Mouse (Mus musculus): ENCODE measurements at regions not wholly inside any gene's neighbourhood (a gene's known extent, or its start where the extent isn't known, plus 50 kb on each side); places are given as distances from the start of the nearest gene placed in this dataset.

DNA sequence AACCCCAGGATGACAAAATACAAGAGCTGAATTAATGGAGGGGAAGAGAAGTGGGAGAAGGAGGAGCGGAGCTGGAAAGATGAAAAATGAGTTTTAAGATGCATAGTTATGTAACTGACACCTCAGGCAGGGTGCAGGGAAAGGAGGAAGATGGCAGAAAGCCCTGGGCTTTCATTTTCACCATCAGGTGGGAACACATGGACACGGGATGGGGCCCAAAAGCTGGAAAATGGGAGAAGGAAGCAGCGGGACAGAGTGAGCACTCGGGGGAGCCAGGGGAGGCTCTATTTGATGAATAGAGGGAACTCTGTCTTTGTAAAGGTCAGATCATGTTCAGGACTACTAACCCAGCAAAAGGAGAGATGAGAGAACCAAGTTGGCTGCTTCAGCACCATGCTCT lies 516.6 kb upstream of the Tnp1 start:
- no peak for DNase-seq

DNA sequence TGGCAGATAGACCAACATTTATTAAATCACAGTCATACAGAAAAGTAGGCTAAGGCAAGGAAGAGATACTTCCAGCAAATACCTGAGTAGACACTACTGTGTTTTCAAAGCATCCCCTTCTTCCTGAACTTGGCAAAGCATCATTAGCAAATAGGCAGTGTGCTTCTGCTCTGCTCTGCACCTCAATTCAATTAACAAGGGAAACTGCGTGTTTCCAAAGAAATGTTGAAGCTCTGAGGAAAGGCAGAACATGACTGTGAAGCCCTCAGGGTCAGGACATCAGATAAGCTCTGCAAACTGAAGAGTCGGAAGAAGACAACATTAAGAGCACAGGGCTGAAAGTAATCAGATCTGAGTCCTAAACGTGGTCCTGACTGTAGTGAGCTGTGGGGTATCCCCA lies 516.1 kb upstream of the Tnp1 start:
- no peak for DNase-seq

DNA sequence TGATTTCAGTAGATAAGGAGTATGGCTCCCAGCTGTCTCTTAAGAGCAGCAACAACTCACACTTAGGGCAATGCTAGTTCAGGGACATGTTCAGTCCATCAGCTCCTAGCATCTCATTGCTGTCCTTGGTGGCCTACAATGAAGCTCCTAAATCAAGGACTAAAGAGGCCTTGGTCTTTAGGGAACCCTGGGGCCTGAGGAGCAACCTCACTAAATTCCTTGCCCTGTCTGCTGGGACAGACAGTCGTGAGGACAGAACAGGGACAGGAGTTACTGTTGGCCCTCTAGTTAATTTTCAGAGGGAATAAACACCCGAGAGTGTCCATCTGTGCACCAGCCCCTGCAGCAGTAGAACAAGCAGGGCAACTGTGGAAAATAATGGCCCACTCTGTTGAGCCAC lies 514.6 kb upstream of the Tnp1 start:
- no peak for DNase-seq

DNA sequence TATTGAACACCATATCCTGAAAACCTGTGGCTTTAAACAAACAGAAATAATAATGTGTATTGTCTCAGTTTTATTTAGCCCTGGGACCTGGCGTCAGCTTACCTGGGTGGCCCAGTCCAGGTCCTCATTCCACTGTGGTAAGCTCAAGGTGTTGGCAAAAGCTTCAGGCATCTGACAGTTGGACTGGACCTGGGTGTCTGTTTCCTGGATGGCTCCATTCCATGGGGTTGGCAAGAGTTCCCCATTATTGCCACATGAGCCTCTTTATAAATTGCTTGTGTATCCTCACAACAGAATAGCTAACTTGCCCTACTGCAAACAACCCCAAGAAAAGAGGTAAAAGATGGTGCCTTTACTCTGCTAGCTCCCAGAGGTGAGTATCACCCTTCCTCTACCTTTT lies 512.9 kb upstream of the Tnp1 start:
- no peak for DNase-seq

DNA sequence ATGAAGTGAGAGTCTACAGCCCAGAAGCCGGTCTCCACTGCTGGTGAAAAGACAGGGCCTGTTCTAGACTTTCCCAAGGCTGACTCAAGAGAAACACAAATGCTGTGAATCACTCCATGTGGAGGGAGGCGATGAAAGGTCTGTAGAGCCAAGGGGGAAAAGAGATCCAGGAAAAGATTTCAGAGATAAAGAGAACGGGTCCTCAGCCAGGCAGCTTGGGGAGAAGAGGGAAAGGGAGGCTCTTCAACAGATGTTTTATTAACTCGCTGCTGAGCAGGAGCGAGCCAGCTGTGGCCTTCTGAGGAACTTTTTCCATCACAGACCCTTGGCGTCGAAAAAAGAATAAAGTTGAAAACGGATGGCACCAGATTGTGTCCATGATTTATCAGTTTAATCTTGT lies 500.7 kb upstream of the Tnp1 start:
- no peak for DNase-seq

DNA sequence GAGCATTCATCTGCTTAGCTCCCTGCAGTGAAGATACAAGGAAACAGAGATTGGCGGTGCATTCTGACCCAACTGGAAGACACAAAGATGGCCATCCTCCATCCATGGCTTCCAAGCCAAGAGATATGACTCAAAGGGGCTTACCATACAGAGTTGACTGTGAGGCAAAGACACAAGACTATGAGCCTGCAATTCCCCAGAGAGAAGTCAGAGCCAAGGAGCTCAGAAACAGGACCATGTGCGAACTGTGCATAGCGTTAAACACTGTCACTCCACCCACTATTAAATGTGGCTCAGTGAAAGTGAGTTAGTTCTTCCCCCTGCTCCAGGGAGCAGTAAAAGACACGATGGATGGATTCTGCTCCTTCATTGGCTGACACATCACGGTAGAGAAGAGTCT lies 500.1 kb upstream of the Tnp1 start:
- DNase-seq: no peak

DNA sequence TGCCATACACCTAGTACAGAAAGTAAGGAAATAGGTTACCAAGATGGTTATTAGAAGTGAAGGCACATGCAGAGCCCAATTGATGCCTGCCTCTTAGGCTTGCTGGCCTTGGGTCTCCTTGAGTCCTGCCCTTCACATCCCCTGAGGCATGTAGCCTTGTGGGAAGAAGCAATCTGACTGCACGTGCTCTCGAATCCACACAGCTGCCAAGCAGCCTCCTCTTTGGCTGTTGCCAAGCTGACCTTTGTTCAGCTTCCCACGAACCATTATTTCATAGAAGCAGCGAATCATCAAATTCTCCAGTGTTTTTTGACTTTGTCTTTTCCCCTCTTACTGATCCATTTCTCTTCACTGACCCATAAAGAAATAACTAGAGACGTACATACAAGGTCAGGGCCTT lies 498.1 kb upstream of the Tnp1 start:
- no peak for DNase-seq

DNA sequence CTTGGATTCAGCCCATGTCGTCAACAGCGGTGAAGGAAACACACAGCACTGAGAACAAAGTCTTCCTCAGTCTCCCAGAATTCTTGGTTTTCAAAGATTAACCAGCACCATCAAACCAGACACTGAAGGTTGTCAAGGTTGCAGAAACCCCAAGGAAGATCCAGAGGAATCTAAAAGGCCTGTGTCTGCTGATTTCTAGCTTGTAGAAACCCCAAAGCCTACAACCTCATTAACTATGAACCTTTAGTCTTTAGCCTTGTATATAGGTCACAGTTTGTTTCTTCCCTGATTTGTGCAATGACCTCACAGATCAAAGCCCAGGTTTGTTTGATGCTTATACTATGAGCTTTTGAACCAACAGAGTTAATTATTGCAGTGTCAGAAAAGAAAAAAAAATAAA lies 497.1 kb upstream of the Tnp1 start:
- no peak for DNase-seq

DNA sequence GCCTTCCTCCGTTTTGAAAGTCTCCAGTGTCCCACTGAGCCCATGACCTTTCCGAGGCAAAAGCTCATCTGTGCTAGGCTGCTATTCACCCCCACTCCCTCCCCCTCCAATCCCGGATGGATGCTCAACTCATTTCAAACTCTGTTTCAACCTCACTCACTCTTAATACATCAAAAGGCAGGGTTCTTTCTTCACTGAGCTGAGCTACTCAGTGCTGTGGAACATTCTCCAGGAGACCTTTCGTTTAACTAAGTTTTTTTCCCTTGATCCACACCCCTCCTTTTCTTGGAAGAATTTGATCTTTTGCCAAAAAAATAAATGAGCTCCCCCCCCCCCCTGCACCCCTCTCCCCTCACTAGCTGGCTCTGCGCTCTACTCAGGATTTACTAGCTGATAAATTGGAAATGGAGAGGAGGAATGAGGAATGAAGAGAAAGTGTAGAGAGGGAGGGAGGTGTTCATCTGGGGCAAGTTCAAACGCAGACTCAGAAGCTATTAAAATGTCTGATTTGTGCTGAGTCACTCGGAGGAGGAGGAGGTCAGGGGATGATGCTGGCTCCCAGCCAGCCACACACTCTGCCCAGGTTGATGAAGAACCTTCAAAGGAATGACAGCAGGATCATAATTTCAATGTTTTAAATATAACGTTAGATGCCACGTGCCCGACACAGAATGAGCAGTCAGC lies 491.5 kb upstream of the Tnp1 start:
- DNase-seq: no peak

DNA sequence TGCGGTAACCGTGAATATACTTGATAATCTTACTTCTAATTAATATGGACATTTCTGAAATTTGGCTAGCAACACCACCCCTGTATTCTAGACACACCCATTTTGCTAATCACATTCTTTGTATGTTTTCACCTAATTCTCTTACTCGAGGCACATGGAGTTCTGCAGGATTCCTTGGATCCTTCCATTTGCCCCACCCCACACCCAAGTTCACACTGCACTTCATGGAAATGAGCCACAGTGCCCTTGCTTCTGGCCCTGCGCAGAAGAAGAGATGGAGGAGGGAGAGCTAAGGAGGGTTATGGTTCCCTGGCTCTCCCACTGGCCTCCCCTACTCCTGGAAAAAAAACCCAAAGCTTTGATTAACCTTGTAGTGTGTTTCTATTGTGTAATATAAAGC lies 487.9 kb upstream of the Tnp1 start:
- DNase-seq: no peak

DNA sequence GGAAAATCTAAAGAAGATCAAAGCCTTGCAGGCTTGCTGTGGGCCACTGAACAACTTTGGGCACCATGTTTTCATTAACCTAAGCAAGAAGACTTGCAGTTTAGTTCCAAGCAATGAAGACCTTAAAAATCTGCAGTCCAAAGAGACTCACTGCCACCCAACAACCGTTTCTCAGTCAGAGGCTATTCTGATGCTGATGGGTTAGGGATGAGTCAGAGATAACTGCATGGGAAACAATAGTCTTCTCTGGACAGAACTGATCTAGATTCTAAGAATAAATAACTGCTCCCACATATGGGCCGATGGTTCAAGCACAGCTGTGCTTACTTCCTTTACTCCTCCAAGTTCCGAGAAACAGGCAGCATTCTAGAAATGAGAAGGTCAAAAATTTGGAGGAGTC lies 485.0 kb upstream of the Tnp1 start:
- no peak for DNase-seq

DNA sequence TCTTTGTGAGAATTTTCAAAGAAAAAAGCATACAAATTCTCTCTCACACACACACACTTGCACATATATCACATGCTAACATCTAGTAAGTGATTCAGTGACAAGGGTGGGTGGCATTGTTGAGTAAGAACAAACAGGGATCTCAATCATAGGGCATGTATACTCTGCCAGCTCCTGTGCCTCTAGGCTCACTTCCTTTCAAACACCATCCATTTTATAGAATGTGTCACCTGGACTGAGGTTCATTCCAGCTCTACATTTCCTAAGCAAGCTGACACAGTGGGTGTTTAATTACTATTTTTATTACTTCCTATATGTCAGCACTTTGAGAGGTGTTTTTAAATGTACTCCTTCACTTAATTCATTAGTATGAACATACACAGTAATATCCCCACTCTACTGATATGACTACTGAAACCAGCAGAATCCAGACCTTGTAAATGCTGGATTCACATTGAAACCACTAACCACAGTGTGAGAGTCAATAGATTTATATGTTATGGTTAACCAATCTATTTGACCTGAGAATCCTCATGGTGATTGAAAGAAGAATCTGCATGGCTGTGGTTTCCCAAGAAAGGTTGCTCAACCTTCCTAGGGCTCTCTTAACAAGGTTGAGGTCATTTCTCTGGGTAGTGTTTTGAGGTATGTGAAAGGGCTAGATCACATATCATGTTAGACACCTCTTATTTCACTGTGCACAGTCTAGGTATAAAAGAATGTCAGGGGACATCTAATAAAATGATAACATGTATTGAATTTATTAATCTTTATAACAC lies 480.5 kb upstream of the Tnp1 start:
- DNase-seq: no peak

DNA sequence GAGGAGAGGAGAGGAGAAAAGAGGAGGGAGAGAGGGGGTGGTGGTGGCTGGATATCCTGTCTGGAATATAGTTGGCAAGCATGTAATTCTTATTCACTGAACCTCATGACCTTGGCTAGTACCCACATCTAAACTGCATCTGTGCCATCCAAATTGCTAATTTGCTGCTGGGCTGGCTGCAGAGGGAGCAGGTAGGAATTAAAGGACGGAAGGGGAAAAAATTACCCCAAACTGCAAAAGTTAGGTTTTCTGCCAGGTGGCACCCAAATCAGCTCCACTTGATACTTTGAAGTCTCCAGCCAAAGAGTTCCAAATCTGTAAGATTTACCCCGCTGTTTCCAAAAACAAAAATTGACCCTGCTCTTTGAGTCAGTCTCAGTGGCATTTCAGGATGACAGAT lies 466.2 kb upstream of the Tnp1 start:
- no peak for DNase-seq

DNA sequence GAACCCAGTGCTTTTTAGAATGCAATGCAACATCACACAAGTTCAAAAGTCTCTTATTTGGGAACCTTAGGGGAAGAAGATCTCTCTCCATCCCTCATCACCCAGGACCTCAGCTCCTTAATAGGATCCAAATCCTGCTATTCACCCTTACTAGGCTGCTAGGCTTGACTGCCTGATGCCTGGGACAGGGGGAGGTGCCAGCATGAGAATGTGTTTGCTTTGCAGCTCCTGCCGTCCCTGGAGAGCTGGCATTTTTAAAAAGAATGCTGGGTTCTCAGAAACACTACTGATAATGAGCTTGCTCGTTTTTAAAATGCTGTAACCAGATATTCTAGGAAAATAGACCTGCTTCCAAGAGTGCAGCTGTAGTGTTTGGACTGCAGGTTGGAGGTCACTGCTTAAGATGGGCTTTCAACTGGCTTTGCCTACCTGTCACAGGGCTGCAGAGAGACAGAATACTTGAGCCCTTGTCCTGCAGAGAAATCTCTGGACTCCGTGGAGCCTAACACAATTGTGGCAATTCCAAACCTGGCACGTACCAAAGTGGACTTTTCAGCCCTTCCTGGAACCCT lies 463.7 kb upstream of the Tnp1 start:
- DNase-seq: no peak

DNA sequence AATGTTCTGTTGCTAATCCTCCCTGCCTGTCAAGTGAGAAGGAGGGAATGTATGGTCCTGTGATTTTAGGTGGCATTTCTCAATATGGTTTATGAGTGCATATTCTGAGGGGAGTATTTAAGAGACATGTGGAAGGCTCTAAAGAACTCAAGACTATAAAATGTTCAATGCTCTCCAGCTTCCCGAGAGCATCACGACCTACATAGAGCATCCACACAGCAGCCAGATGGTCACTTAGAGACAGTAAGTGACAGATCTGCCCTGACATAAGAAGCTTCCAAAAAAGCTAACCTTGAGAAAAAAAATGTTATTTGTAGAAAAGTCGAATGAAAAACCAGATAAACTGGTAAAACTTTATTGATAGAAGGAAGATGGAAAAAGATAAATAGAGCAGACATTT lies 444.9 kb upstream of the Tnp1 start:
- no peak for DNase-seq

DNA sequence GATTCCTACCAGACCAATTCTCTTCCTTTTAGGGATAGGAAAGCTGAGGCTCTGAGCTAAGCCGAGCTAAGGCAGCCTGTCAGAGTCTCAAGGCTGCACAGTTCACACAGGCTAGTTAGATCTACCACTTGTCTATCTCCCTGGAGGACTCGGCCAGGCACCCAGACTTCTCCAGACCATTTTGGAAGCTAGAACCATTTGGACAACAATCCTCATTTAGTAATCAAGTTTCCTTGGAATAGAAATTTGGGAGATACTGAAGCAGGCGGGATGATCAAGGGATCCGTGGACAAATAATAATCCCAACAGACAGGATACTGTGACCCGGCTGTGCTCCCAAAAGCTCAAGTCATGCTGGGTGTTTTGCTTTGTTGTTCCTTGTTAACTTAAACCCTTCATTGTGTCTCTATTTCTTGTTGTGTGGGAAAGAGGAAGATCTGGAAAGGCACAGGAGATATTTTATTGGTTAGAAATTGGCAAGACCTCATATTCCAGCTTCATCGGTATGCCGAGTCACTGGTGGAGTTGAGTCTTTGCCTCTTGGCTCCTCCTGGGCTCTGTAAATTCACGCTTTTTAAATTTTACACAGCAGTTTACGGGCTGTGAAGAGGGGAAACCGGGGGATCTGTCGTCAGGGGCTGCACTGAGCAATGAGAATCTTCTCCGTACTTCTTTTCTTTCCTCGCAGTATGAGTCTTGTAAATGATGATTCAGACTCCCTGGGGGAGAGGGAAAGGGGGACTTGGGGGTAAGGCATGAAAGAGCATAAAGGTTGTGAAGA lies 444.2 kb upstream of the Tnp1 start:
- DNase-seq: no peak

DNA sequence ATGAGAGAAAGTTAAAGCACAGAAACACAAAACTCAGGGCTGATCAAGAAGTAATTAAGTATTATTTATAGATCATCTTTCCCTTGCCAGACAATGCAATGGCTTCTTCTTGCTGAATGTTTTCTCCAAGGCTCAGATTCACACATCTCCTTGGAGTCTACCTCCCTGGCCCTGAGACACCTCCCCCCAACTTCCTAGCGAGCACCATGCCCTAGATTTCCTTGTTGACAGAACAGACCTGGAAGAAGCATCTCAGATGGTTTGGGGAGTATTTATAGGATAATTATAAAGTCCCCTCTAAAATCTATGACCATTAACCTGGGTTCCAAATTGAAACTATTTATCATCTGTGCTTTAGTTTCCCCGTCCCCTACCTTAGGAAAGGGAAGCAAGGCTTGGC lies 441.6 kb upstream of the Tnp1 start:
- no peak for DNase-seq

DNA sequence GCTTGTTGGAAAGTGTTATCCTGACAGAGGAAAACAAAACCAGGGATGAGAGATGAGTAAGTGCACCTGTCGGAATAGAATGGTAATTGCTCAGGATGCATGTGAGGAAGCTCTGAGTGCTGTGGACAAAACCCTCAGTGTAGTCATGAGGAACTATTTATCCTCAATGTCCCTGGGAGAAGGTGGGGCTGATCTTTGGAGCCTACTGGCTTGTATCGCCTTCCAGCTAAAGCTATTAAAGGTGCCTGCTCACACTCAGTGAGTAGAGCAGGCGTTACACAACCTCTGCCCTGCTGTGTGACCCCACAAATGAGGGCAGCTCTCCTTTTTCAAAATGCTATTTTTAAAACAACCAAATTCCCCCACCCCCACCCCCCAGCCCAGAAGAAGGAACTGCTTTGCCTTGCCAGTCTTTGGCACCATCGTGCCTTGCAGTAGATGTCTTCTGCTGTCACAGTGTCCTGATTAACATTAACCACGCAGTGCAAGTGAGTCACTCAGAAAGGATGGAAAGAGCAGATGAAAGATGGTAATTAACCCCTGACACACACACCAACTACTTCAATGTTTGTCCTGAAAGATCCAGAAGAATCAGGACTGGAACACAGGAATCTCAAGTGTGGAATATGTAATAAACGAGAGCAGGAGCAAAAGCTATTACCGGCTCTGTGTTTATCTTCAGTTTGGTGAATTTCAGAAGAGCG lies 440.8 kb upstream of the Tnp1 start:
- DNase-seq: no peak

DNA sequence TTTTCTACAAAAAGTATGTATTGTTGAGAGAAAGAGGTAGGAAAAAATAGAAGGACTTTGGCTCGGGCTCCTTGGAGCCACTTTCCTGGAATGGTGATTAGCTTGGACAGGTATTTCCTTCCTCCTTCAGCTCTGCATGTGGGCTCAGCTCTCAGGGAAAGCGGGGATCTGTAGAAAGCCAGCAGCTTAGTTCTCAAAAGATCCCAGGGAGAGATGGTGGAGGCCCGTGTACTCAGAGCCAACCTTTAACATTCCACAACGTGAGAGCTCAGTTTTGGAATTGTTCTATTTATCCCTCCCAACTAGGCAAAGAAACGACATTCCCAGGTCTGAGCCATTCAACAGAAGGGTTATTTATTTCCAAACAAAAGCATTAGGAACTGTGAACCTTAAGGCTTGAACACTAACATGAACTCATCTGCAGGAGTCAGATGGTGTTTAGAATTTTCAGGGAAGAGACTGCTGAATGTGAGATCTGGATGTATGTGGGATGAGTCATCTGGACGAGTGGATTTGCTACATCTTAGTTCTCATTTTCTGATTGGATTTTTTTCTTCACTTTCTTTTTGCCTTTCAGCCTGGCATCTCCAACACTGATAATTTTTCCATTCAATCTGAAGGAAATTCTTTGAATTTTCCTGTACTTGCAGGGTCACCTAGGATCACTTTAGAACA lies 428.6 kb upstream of the Tnp1 start:
- no peak for DNase-seq

DNA sequence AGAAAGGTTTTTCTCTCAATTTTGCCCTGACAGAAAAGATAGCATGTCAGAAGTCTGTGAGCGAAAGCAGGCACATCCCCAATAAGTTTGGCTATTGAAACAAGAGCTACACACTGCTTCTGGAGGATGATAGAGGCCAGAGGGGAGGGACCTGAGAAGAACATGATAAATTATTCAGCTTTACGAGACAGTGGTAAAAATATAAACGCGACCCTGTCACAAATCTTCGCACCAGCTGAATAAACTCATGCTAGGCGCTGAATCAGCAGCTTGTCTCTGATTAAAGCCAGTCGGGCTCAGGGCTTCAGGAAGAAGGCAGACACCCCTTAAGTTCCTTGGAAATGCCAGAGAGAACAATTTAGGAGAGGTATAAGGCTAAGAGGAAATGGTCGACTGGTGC lies 422.7 kb upstream of the Tnp1 start:
- DNase-seq: no peak

DNA sequence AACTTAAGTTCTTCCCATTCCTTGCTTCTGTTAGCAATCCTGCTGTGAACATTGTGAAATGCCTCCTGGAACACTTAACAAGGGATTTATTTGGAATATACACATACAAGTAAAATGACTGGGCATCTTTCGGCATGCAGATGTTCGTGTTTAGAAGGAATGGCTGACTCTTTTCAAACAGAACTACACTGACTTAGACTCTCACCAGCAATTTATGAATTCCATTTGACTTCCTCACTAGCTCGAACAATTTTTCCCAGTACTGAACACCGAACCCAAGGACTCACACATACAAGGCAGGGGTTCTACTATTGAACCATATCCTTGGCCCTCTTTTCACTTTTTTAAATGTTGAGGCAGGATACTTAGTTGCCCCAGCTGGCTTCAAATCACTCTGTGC lies 412.4 kb upstream of the Tnp1 start:
- DNase-seq: no peak

DNA sequence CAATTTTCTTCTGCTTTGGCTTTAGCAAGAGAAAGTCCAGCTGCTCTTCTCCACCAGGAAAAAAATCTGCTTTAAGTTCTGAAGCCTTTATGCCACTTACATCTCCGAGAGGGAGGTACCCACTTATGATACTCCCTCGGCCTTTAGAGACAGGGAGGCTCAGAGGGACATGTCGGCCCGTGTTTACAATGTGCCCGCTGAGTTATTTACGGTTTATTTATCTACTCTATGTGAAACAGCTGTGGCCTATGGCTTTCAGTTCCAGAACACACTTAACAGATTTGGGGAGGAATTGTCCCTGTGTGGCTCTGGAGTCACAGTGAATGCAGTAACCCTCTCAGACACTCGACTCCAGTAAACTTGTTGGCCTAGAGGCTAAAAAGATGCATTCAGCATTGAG lies 409.3 kb upstream of the Tnp1 start:
- DNase-seq: no peak

DNA sequence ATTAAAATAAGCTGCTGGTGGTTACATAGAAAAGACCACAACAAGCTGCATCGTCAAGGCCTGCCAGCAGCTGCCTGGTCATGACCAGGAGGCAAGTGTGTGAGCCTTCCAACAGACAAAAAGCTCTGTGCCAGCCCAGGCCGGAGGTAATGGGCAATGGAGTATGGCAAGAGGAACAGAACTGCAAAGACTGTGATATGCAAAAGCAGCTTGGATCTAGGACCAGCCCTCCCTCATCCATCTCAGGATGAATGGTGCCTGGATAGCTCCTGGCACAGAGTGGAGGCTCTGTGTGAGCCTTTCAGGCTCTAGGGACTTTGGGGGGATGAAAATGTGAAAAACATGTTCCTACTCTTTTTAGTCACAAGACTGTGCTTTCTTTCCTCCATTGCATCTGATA lies 402.5 kb upstream of the Tnp1 start:
- DNase-seq: no peak

All from thymus, postnatal 14 days (tissue).